Comparison of ENCODE assay signal across 20 mouse cellular contexts in genomic region chr1:178585366-178586020, GRCm38 (mm10). TPM values are rescaled to one million over a fixed set of nuclear protein-coding genes. Genes with fewer than 3 reads are reported as not detected.
DNase-seq lines count a peak whose midpoint lies in the region; ATAC-seq lines count a peak whose summit lies in the region.
"Had no signal": no experiment of that assay in that cellular context is flagged by ENCODE, and none has a peak within 500 bp of the region (broad histone marks: within the 10 kb centered on the region; RNA-seq: fewer than 3 reads in every experiment).

No protein-coding gene starts in this region.

- H3K36me3 ChIP-seq in embryonic facial prominence, embryonic 10.5 days (replicated peaks): peaks cover 5% of the 10 kb centered on the region; the same call in 1 of the 2 replicates
- no peaks in the 10 kb centered on the region for H3K36me3 ChIP-seq in limb, embryonic 11.5 days (ENCODE audit: control insufficient read depth, insufficient read depth, low read length)

- H3K9ac ChIP-seq in limb, embryonic 11.5 days (ENCODE audit: low read length): no peak overlapping the region
- H3K9ac ChIP-seq: lung, embryonic 14.5 days had no signal

- H3K9me3 ChIP-seq in embryonic facial prominence, embryonic 10.5 days: no peaks in the 10 kb centered on the region
- no peaks in the 10 kb centered on the region for H3K9me3 ChIP-seq in limb, embryonic 11.5 days (ENCODE audit: control insufficient read depth, low read length)

- H3K4me1 ChIP-seq in embryonic facial prominence, embryonic 10.5 days: peaks cover 37% of the 10 kb centered on the region
- peaks cover 37% of the 10 kb centered on the region for H3K4me1 ChIP-seq in limb, embryonic 11.5 days (ENCODE audit: control insufficient read depth, insufficient read depth, low read length)

- peak; percentile 4 for DNase-seq in kidney, adult 9 months
- DNase-seq in kidney, adult 8-10 months: no peak
- peak; percentile 61 for DNase-seq in NIH3T3 (ENCODE audit: low read depth)
- peak; percentile 37 for DNase-seq in embryonic facial prominence, embryonic 10.5 days (ENCODE audit: low spot score)
- DNase-seq in limb, embryonic 11.5 days (ENCODE audit: low spot score): peak; percentile 58
- no peak for DNase-seq in layer of hippocampus, postnatal 14 days (ENCODE audit: low spot score in 2 of 2)
- no peak for DNase-seq in heart, adult 9 months (ENCODE audit: low spot score in 2 of 2)
- DNase-seq in cerebellum, adult 8-10 months: no peak
- DNase-seq: adrenal gland, postnatal 36 days; cerebellum, postnatal 10 days; gastrocnemius, postnatal 10 days; heart, postnatal 36 days; lung, embryonic 14.5 days; right cerebral cortex, postnatal 25 days; thymus, postnatal 4 days had no signal

- peak overlapping the region; percentile 81 for H3K27ac ChIP-seq in embryonic facial prominence, embryonic 10.5 days (replicated peaks)
- peak overlapping the region; percentile 72; the same call in 1 of the 2 replicates for H3K27ac ChIP-seq in limb, embryonic 11.5 days (replicated peaks; ENCODE audit: low read depth, low read length)
- H3K27ac ChIP-seq: left cerebral cortex, adult 2 months; macrophage had no signal

- no peak overlapping the region for H3K4me3 ChIP-seq in embryonic facial prominence, embryonic 10.5 days
- H3K4me3 ChIP-seq in limb, embryonic 11.5 days (ENCODE audit: low read depth, low read length): no peak overlapping the region
- H3K4me3 ChIP-seq: left cerebral cortex, adult 2 months had no signal

- H3K4me2 ChIP-seq in limb, embryonic 11.5 days (ENCODE audit: low read depth, severe bottlenecking): no peak overlapping the region
- H3K4me2 ChIP-seq: liver, embryonic 11.5 days; lung, embryonic 14.5 days had no signal

- 0 out of 2 replicates have a peak, but pooled peaks have one; percentile 27 for ATAC-seq in limb, embryonic 11.5 days (ENCODE audit: insufficient number of reproducible peaks, low FRiP score, low TSS enrichment, low read depth)
- ATAC-seq: CD4-positive, CD25-positive, alpha-beta regulatory T cell, adult 4 months; intestine, embryonic 16.5 days had no signal

- 31% methylated on average over 5 of the region's 5 CpGs for WGBS in embryonic facial prominence, embryonic 10.5 days
- WGBS in limb, embryonic 11.5 days: 20% methylated on average over 5 of the region's 5 CpGs

- H3K27me3 ChIP-seq in embryonic facial prominence, embryonic 10.5 days (replicated peaks; ENCODE audit: low read depth, poor library complexity, severe bottlenecking): no peaks in the 10 kb centered on the region
- H3K27me3 ChIP-seq in limb, embryonic 11.5 days (ENCODE audit: control insufficient read depth, insufficient read depth, low read length): no peaks in the 10 kb centered on the region

RNA-seq across cellular contexts. Expression of gene Kif26b, which starts 56.6 kb away (rescaled TPM):
- polyA plus RNA-seq in embryonic facial prominence, embryonic 10.5 days (2016; fragmentation: Nextera tagmentation; extraction: Ambion mirVana): 9.0 and 10.2 TPM in 2 replicates
- 23.7 and 29.7 TPM in 2 replicates for polyA plus RNA-seq in limb, embryonic 11.5 days (2014; fragmentation: Nextera tagmentation; extraction: Ambion mirVana)
- 10 to 100 TPM; 25.9 to 27.3 TPM for total RNA-seq in layer of hippocampus, postnatal 14 days (2021)
- polyA plus RNA-seq: macrophage had no signal

Comparison
In these comparisons a context has a peak if more than half of its experiments do, and no peak if none do; other contexts are left out.
1. DNase-seq: peak in kidney, adult 9 months (single experiment), NIH3T3 (single experiment), embryonic facial prominence, embryonic 10.5 days (single experiment) and limb, embryonic 11.5 days (single experiment); none in kidney, adult 8-10 months (0 of 2), layer of hippocampus, postnatal 14 days (0 of 2), heart, adult 9 months (0 of 2) and cerebellum, adult 8-10 months (single experiment).